Mouse (Mus musculus): ENCODE measurements at regions not wholly inside any gene's neighbourhood (a gene's known extent, or its start where the extent isn't known, plus 50 kb on each side); places are given as distances from the start of the nearest gene placed in this dataset.
A peak's percentile ranks its signal among the peaks of the same experiment; 100 is the strongest.

DNA sequence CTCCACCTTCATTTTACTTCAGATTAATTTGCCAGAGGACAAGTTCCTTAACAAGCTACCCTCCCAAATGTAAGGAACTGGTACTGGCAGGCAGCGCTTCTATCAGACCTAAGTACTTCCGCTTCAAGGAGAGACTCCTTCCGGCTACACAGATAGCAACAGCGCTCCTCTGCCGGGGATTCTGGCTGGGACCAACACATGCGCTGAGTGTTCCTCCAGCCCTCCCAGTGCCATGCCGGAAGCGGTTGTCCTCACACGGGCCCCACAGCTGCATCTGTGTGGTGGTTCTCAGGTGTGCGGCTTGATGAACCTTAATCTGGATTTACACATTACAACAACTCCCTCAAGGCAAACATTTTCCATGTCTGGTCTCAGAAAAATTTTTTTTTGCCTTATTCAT lies 336.1 kb upstream of the Map3k7 start:
- no peak for DNase-seq

DNA sequence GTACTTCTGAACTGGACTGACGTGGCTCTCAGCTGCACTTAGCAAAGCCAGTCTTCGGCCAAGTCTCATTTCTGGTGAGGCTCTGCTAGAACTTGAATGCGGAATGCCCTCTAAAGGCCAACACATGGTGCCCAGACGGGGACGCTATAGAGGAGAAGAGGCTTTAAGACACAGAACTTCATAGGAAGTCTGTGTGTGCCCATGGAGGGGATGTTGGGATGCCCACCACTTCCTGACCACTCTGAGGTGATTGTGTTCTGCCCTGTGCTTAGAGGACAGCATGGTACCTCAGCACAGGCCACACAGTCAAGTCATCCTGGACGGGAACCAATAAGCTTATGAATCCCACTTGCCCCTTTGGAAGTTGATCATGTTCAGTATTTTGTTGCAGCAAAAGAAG lies 325.3 kb upstream of the Map3k7 start:
- DNase-seq: no peak

DNA sequence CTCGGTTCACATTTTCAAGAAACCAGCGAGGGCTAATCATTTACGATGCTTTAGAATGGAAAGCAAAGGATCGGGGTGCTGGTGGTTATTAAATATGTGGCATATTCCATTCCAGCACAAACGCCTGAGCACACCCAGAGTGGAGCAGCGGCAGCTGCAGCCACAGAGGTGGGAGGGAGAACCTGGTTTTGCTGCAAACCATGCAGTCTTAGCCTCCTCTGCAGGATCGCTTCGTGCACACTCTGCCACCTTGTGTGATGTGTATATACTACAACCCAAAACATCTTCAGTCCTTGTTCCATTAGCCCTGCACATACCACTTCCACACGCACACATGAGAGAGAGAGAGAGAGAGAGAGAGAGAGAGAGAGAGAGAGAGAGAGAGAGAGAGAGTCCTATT lies 321.7 kb upstream of the Map3k7 start:
- DNase-seq: peak; percentile 37 to 43

DNA sequence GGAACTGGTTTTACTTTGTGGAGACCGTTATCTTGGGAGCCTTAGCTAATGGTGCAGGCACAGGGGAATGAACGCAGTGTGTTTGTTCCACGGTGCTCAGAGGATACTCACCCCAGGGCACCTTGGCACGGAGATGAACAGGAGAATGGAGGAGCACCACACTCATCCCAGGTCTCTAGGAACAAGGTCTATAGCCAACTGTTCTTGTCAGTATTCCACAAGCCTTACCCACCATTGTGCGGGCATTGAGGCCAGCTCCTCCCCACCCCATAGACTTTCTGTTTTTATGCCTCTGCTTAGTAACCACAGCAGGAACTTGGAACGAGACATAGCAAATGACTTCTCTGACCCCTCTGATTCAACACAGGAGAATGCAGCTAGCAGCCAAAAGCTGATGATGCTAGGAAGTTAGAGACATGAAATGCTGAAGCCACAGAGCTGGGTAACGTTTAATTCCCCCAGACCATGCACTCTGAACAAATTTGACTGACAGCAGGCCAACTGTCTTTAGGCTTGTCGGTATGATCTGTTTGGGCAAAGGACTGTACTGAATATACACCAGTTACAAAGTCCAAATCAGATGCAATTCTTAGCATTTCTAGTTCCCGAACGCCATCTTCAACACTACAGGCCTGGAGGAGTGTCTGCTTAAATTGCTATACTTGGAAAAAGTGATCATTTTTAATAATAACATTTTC lies 321.2 kb upstream of the Map3k7 start:
- DNase-seq: no peak

DNA sequence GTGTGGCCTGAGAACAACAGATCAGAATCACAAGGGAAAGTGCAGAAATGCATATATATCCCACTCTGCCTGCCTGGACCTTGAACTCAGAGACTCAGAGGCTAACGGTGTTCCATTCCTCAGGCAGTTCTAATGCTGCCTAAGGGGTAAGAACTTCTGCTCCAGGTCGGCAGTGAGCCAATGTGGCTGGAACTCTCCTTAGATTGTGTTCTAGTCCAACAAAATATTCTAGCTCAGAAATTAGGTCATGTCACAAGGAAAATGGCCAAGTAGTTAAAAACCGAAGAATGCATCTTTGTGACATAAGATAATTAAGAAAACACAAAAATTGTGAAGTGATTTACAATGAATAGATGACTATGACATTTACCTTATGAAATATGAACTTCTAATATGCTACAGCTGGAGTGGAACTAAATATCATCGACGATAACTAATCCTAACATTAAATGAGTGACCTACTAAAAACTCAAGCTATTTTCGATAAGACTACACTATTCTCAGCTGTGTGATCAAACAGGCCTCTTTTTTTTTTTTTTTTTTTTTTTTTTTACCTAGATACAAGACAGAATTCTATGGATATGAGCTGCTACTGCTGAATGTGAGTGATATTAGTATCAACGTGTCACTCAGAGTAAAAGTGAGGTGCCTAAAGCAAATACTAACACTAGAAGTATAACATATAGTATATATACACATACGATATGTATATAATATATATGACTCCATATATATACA lies 315.1 kb upstream of the Map3k7 start:
- DNase-seq: peak; percentile 29 to 30

DNA sequence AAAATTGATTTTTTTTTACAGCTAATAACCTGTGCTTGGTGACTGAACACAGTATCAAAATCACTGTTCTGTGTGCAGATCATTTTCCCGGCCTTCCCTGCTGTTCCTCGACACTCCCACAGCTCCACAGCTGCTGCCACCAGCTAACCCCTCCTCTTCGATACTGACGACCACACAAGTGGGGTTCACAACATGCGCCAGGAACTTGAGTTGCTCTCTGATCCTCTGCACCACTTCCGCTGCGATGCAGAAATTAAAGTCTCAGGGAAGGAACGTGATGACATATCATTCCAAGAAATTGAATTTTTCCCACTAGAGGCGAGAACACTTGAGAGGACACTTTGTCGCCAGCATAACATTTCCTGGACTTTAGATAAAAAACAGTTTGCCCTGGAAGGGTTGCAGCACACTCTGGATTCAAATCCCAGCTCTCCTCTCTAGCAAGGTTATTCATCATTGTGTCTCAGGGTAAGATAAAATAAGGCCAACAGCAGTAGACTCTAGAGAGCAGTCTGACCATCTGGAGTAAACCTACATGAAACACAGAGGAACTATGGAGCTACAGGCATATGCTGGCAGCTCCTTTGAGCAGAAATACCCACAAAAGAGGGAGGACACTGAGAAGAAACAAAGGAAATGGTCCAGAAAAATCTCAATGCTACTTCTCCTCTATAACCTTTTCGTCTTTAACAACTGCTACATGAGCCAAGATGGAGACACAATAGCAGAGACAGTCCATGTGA lies 308.4 kb upstream of the Map3k7 start:
- DNase-seq: no peak

DNA sequence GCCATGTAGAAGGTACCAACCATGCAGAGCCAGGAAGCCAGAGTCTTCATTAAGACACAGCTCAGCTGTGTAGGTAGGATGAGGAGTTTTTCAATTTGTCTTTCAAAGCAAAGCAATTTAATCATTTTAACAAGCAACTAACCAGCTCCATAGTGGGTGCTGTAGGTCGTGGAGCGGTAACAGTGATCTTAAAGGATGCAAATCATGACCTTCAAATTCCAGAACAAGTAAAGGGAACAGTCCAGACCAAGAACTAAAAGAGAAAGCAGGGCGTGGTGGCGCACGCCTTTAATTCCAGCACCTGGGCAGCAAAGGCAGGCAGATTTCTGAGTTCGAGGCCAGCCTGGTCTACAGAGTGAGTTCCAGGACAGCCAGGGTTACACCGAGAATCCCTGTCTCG lies 307.8 kb upstream of the Map3k7 start:
- no peak for DNase-seq

DNA sequence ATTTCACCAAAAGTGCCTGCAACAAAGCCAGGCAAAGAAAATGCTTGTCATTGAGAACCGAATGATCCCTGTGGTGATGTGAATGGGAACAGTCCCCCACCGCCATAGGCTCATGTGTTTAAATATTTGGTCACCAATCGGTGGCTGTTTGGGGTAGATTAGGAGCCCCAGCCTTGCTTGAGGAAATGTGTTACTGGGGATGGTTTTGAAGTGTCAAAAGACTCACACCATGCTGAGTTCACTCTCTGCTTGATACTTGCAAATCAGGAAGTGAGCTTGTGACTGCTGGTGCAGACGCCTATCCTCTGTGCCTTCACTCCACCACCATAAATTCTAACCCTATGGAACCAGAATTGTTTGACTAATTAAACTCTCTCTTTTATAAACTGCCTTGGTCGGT lies 305.1 kb upstream of the Map3k7 start:
- DNase-seq: no peak

DNA sequence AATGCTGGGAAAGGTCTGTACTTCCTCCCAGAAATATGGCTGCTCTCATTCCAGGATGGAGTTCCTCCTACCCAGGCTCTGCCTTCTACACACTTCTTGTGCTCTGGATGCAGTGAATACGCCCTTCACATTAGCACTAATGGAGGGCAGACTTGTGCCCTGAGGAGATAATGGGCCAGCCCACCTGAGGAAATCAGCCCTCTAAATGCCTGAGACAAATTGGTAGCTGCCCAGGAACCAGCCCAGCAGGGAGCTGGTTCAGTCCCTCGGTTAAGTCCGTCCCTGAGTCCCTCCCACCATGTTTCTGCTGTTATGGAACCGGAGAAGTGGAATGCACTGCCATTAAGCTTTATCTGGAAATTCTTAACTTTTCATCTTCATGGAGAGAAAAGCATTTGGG lies 303.0 kb upstream of the Map3k7 start:
- no peak for DNase-seq

DNA sequence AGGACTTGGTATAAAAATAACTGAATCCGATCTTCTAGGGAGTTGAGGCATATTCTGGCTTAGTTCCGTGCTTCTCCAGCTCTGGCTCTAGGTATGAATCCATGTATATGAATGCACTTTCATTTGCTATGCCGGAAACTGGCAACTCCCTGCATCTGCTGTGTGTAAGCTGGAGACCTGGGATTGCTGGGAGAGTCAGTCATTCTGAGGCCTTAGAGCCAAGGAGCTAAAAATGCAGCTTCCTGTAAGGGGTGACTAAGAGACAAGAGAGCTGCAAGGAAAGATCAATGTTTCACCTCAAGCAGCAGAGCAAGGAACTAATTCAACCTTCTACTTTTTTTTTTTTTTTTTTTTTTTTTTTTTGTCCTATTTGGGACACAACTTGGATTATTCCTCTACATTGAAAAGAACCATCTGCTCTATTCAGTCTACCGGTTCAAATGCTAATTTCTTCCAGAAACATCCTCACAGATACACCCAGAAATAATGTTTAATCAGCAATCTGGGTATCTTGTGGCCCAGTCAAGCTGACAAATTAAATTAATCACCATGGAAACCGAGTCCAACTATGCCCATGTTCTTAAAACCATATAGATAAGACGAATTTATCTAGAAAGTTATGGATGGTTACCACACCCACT lies 292.2 kb upstream of the Map3k7 start:
- no peak for DNase-seq

DNA sequence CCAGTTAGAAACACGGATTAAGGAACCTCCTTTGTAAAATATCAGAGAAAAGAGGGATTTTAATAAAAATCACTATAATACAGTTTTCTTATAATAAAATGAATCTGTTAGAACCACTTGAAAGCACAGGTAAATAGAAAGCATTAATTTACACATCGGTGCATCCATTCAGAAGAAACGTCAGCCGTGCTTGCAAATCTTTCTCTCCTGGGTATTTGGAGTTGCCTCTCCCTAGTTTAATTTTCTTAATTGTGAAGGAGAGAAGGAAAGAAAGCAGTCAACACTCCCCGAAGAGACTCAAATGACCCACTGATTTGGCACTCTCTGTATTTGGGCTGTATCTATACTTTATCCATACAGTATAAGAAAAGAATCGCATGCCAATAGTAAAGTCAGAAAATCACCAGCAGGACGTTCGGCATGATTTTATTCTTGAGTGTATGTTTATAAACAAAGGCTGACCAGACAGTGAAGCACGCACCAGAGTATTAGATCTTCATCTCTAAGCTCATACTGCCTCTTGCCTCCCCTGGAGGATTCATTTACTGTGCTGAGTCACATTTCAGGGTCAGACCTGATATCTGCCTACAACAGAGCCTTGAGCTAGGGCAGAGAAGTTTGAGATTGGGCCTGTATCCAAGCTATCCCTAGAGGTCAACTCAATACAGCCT lies 291.6 kb upstream of the Map3k7 start:
- no peak for DNase-seq

DNA sequence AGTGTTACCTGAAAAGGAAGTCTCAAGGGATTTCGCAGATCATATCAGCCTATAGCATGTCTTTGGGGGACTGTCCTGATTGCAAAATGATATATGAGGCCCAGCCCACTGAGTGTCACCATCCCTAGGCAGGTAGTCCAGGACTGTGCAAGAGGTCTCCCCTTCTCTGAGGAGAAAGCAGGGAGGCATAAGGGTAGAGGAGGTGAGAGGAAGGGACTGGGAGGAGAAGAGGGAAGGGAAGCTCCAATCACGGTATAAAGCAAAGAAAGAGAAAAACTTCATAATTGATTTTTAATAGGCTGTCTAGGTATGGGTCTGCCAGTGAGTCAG lies 291.1 kb upstream of the Map3k7 start:
- DNase-seq: no peak

DNA sequence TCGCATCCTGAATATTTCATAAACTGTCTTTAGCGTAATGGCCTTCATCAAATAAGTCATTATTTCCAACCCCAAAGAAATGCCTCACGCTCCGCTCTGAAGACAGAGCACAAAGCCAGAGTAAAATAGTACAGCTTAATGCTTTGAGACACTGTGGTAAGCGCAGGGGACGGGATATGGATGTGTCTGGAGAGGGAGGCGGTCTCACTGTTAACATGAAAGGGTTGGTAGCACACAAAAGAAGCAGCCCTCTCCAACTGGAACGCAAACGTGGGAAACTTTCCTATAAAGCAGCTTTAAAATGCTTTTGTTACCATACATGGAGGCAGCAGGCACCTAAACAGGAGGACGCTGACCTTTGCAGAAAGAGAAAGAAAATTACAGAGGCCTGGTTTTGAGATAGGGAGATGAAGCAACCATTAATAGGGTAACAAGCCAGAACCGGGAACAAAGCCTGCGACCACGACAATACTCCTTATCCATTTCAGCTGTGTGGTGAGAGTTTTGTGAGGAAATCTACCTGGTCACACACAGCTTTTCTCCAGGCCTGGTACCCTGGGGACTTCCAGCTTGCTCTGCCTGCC lies 284.8 kb upstream of the Map3k7 start:
- no peak for DNase-seq

DNA sequence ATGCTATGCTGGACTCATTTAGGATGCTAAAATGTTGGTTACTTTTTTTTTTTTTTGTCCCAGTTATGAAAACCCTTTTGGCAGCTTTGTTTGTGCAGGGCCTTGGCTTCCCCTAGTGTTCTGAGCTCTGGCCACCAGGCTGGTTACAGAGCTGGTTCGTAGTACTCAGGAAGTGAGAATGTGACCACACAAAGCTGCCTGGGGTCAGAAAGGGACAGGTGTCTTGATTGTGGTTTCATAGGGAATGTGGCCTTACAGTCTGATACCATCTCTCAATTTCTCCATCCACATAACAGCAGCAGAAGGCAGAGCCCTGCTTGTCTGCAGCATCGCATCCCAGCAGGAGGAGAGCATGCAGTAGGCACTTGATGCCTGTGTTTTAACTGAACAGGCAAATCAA lies 282.9 kb upstream of the Map3k7 start:
- DNase-seq: no peak

DNA sequence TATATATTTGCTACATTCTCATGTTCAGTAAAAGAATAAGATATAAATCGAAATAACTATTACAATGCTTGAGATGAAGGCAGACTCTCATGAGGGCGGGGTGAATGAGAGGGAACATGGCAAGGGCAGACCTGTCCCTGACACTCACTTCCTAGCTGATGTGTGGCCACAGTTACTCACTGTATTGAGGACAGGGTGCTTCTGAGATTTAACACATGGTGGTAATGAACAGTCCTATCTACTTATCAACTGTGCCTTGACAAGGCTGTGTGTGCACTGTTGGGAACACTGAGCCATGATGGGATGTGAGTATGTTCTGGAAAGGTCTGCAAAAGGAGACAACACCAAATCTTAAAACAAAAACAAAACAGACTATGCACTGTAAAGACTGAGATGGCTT lies 274.8 kb upstream of the Map3k7 start:
- no peak for DNase-seq

DNA sequence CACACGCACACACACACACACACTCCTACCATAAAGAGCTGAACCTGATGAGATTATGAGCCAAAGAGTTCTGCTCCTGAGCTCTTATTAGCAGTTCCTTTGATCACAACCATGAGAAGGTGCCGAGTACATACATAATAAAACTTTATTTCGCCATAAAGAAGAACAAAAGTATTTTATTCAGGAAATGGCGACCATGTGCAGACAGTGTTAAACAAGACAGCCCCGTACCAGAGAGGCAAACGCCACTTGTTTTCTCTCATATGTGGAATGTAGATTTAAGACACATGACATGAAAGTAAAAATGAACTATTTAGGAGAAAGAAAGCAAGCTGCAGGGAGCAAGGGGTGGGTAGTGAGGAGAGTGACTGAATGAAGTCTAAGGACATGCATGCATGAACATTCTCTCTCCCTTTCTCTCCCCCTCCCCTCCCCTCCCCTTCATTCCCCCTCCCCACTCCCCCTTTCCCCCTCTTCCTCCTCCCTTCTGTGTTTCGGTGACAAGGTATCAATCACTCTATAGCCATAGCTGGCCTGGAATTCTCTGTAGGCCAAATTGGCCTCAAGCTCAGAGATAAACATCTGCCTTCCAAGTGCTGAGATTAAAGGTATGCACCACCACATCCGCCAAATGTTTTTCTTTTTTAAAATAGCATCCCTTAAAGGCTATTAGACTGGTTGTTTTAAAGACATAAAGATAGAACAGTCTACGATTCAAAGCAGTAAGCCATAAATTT lies 266.0 kb upstream of the Map3k7 start:
- no peak for DNase-seq

DNA sequence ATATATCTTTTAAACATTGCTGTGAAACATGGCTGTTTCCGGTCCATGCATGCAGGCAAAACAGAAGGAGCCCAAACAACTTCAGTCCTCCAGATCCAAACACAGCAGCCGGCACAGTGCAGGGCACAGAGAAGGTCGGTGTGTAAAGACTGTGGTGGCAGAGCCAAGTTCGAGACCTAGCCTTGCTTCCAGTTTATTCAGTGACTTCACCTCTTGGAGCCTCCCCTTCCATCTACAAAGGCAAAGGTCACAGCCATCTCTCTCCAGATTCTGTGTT lies 265.5 kb upstream of the Map3k7 start:
- no peak for DNase-seq

DNA sequence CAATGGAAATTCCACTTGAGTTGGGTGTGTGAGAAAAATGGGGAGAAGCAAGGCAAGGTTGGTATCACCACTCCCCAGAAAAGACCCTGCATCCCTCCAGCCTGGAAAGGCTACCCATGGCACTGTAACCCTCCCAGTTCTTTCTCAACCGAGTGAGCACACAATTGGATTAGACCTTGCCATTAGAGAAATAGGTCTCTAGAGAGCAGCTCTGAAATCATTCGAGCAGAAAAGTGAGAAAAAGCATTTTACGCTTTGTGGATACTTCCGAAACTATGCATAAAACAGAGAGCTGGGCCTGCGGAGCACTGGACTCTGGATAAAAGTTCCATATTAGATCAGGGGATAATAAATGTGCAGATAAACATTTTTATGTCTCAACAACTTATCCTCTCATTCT lies 264.6 kb upstream of the Map3k7 start:
- DNase-seq: no peak

DNA sequence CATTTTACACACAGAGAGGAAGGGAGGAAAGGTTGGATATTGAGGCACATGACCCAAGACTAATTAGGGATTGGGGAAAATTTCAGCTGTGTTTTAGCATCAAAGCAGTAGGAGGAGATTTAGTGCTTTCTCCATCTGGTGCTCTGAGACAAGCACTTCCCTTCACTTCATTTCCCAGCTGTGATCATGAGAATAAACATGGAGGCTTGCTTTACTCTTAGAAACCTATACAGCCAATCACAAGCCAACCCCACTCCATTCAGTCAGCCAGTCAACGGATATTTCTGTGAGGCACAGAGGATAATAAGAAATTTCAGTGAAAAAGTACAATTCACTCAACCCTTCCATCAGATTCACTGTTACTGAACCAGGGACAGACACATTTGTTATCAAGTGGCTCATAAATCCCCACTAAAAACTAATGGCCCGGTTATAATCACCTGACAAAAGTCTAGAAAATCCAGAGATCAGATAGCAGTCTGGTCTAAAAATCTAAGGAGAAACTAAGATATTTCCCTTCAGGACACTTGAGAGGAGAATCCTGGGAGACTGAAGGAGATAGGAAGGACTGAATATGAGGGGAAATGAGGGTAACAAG lies 249.7 kb upstream of the Map3k7 start:
- no peak for DNase-seq

DNA sequence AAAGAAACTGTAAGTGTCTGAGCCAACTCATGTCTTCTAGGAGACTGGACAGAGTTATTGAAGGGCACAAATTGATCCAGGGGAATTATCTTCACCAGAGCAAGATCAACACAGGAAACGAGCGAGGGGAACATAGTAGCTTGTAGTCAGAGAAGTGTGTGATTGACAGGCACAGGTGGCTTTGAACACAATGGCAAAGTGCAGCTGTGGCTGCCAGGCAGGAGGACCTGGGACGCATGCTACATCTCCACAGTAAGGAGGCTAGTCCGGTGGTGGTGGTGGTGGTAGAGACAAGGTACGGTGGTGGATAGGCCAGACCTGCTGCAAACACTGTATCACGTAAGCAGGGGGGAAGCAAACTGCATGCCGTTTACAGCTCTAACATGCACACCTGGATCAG lies 240.4 kb upstream of the Map3k7 start:
- DNase-seq: no peak

DNA sequence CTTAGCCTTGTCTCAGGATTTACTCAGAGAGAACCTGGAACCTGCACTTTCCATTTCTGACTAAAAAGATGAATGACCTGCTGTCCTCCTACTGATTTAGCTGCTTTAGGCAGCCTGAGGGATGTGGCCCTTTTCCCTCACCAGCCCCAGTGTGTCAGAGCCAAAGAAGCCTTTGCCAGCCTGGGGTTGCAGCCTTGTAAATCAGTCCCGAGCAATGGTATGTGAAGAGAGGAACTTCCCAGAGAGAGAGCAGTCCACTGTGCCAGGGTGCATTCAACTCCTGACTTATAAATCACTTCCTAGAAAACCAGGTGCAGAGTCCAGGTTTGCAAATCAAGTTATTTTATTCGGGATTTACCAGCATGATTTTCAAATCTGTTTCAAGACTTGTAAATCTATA lies 239.5 kb upstream of the Map3k7 start:
- no peak for DNase-seq
